Mouse (Mus musculus): Measurements from ENCODE around the gene Mxi1.

Mxi1 gene

DNA sequence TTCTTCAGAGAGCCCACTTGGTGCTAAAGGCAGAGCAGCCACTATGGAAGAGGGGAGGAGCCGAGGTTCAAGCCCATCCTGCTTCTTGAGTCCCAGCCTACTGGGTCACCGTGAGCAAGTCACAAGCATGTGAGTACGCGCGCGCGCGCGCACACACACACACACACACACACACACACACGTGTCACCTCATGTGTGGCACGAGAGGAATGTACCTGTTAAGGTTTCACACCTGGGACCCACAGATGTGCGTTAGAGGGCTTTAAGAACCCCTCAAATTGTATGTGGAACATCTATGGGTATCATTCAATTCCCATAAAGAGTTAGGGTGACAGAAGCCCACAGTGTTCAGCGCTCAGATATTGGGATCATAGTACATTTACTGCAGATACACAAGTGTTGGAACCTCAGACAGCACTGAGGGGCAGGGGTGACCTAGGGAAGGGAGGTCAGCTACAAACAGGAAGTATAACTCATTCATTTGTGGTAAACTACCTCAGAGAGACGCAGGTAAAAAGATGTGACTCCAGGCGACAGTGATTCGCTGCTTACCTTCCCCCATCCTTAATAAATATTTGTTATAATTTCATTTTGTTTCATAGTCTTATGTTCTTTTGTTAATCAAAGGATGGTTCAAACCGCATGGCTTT lies 113.6 kb downstream of the Mxi1 start:
- DNase-seq (ENCODE audit: low read depth): peak; percentile 91

DNA sequence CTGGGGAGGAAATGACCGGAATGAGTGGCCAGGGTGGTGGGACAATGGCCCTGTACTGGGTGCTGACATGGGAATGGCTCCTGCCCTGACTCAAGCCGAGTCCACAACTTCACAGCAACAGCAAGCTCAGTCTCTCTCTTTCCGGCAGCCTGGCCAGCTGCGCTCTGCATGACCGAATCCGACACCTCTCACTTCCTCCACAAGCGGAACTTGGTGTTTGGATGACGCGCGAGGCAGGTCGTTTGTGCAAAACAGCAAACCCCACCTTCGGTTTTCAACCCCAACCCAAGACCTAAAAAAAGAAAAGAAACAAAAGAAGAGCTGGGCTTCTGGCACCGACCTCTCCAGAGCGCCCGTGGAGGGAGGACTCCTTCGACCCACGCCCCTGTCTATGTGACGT lies 114.3 kb downstream of the Mxi1 start:
- DNase-seq (ENCODE audit: low read depth): peak; percentile 98

All from induced T-regulatory cell, adult 2 months (primary cell).